Mouse (Mus musculus): Measurements from ENCODE around the gene Cdon. TPM values are rescaled to one million over a fixed set of nuclear protein-coding genes. Genes with fewer than 3 reads are reported as not detected.

Gene Cdon
- total RNA-seq, 1 experiment: 13.4 TPM

GRCm38 (mm10) chr9:35494937-35495336 lies 74.0 kb downstream of the Cdon start:
- in situ Hi-C loops (cut with MboI; ENCODE audit: low sequenced_read_pairs in 2 of 2, unreplicated experiment in 2 of 2): no loop called here
- Histone ChIP-seq H3K27ac (ENCODE audit: insufficient read depth, low read depth, low read length, poor library complexity, severe bottlenecking) (no peak overlapping the region), H3K4me3 (ENCODE audit: insufficient read depth in 1 of 2, low read depth in 1 of 2, low read length in 2 of 2, poor library complexity in 1 of 2, severe bottlenecking in 1 of 2) (no peak overlapping the region), H3K9me3 (ENCODE audit: control insufficient read depth, insufficient read depth, low read depth, low read length) (no peaks in the 10 kb centered on the region), H3K4me1 (ENCODE audit: control insufficient read depth in 2 of 2, insufficient read depth in 2 of 2, low read length in 2 of 2, poor library complexity in 1 of 2) (peaks cover 2 to 8% of the 10 kb centered on the region in 2 experiments; a peak in 1 of 4 replicates), H3K9ac (ENCODE audit: insufficient read depth, low read depth, low read length, poor library complexity, severe bottlenecking) (no peak overlapping the region), H3K36me3 (ENCODE audit: control insufficient read depth, insufficient read depth, low read length, poor library complexity, severe bottlenecking) (no peaks in the 10 kb centered on the region)
- TF ChIP-seq ZC3H11A (IDR thresholded peaks at IDR 0.05; ENCODE audit: borderline replicate concordance, low read depth, low read length) (no peak), MAFK (IDR thresholded peaks at IDR 0.05; ENCODE audit: insufficient read depth, low read depth, low read length) (no peak), HCFC1 (IDR thresholded peaks at IDR 0.05; ENCODE audit: borderline replicate concordance, insufficient read depth, low read length) (no peak), CHD2 (IDR thresholded peaks at IDR 0.05; ENCODE audit: low read depth, low read length) (no peak), ZNF384 (IDR thresholded peaks at IDR 0.05; ENCODE audit: low read depth, low read length) (no peak)
- no peak for DNase-seq (ENCODE audit: low read depth, low spot score)

GRCm38 (mm10) chr9:35495471-35495870 lies 74.5 kb downstream of the Cdon start:
- peaks cover 2 to 8% of the 10 kb centered on the region in 2 experiments; a peak in 1 of 4 replicates for H3K4me1 ChIP-seq (ENCODE audit: control insufficient read depth in 2 of 2, insufficient read depth in 2 of 2, low read length in 2 of 2, poor library complexity in 1 of 2)
- in situ Hi-C loops (cut with MboI; ENCODE audit: low sequenced_read_pairs in 2 of 2, unreplicated experiment in 2 of 2): no loop called here
- no peak overlapping the region for H3K4me3 ChIP-seq (ENCODE audit: insufficient read depth in 1 of 2, low read depth in 1 of 2, low read length in 2 of 2, poor library complexity in 1 of 2, severe bottlenecking in 1 of 2)
- DNase-seq (ENCODE audit: low read depth, low spot score): no peak
- H3K9ac ChIP-seq (ENCODE audit: insufficient read depth, low read depth, low read length, poor library complexity, severe bottlenecking): no peak overlapping the region
- no peak overlapping the region for H3K27ac ChIP-seq (ENCODE audit: insufficient read depth, low read depth, low read length, poor library complexity, severe bottlenecking)
- H3K9me3 ChIP-seq (ENCODE audit: control insufficient read depth, insufficient read depth, low read depth, low read length): no peaks in the 10 kb centered on the region
- TF ChIP-seq MAFK (IDR thresholded peaks at IDR 0.05; ENCODE audit: insufficient read depth, low read depth, low read length) (no peak), CHD2 (IDR thresholded peaks at IDR 0.05; ENCODE audit: low read depth, low read length) (no peak), ZC3H11A (IDR thresholded peaks at IDR 0.05; ENCODE audit: borderline replicate concordance, low read depth, low read length) (no peak), HCFC1 (IDR thresholded peaks at IDR 0.05; ENCODE audit: borderline replicate concordance, insufficient read depth, low read length) (no peak), ZNF384 (IDR thresholded peaks at IDR 0.05; ENCODE audit: low read depth, low read length) (no peak)
- H3K36me3 ChIP-seq (ENCODE audit: control insufficient read depth, insufficient read depth, low read length, poor library complexity, severe bottlenecking): no peaks in the 10 kb centered on the region

GRCm38 (mm10) chr9:35499946-35500345 lies 79.0 kb downstream of the Cdon start:
- Histone ChIP-seq H3K4me3 (ENCODE audit: insufficient read depth in 1 of 2, low read depth in 1 of 2, low read length in 2 of 2, poor library complexity in 1 of 2, severe bottlenecking in 1 of 2) (no peak overlapping the region), H3K27ac (ENCODE audit: insufficient read depth, low read depth, low read length, poor library complexity, severe bottlenecking) (no peak overlapping the region), H3K9ac (ENCODE audit: insufficient read depth, low read depth, low read length, poor library complexity, severe bottlenecking) (no peak overlapping the region), H3K9me3 (ENCODE audit: control insufficient read depth, insufficient read depth, low read depth, low read length) (no peaks in the 10 kb centered on the region), H3K4me1 (ENCODE audit: control insufficient read depth in 2 of 2, insufficient read depth in 2 of 2, low read length in 2 of 2, poor library complexity in 1 of 2) (peaks cover 2 to 6% of the 10 kb centered on the region in 2 experiments; a peak in 1 of 4 replicates), H3K36me3 (ENCODE audit: control insufficient read depth, insufficient read depth, low read length, poor library complexity, severe bottlenecking) (no peaks in the 10 kb centered on the region)
- in situ Hi-C loops (cut with MboI; ENCODE audit: low sequenced_read_pairs in 2 of 2, unreplicated experiment in 2 of 2): no loop called here
- DNase-seq (ENCODE audit: low read depth, low spot score): no peak
- no peak for TF ChIP-seq CHD2 (IDR thresholded peaks at IDR 0.05; ENCODE audit: low read depth, low read length)
- no peak for TF ChIP-seq ZNF384 (IDR thresholded peaks at IDR 0.05; ENCODE audit: low read depth, low read length)
- no peak for TF ChIP-seq HCFC1 (IDR thresholded peaks at IDR 0.05; ENCODE audit: borderline replicate concordance, insufficient read depth, low read length)
- no peak for TF ChIP-seq MAFK (IDR thresholded peaks at IDR 0.05; ENCODE audit: insufficient read depth, low read depth, low read length)
- TF ChIP-seq ZC3H11A (IDR thresholded peaks at IDR 0.05; ENCODE audit: borderline replicate concordance, low read depth, low read length): no peak

GRCm38 (mm10) chr9:35502361-35503000 lies 81.6 kb downstream of the Cdon start:
- no peaks in the 10 kb centered on the region for H3K9me3 ChIP-seq (ENCODE audit: control insufficient read depth, insufficient read depth, low read depth, low read length)
- no peak for DNase-seq (ENCODE audit: low read depth, low spot score)
- no peaks in the 10 kb centered on the region for H3K4me1 ChIP-seq (ENCODE audit: control insufficient read depth in 2 of 2, insufficient read depth in 2 of 2, low read length in 2 of 2, poor library complexity in 1 of 2)
- no peak overlapping the region for H3K27ac ChIP-seq (ENCODE audit: insufficient read depth, low read depth, low read length, poor library complexity, severe bottlenecking)
- TF ChIP-seq MAFK (IDR thresholded peaks at IDR 0.05; ENCODE audit: insufficient read depth, low read depth, low read length) (no peak), ZC3H11A (IDR thresholded peaks at IDR 0.05; ENCODE audit: borderline replicate concordance, low read depth, low read length) (no peak)
- in situ Hi-C loops (cut with MboI; ENCODE audit: low sequenced_read_pairs in 2 of 2, unreplicated experiment in 2 of 2): no loop called here
- no peaks in the 10 kb centered on the region for H3K36me3 ChIP-seq (ENCODE audit: control insufficient read depth, insufficient read depth, low read length, poor library complexity, severe bottlenecking)
- no peak overlapping the region for H3K4me3 ChIP-seq (ENCODE audit: insufficient read depth in 1 of 2, low read depth in 1 of 2, low read length in 2 of 2, poor library complexity in 1 of 2, severe bottlenecking in 1 of 2)
- no peak overlapping the region for H3K9ac ChIP-seq (ENCODE audit: insufficient read depth, low read depth, low read length, poor library complexity, severe bottlenecking)

- Histone ChIP-seq H3K9ac (ENCODE audit: insufficient read depth, low read depth, low read length, poor library complexity, severe bottlenecking) (no peak overlapping the region), H3K27ac (ENCODE audit: insufficient read depth, low read depth, low read length, poor library complexity, severe bottlenecking) (no peak overlapping the region), H3K36me3 (ENCODE audit: control insufficient read depth, insufficient read depth, low read length, poor library complexity, severe bottlenecking) (no peaks in the 10 kb centered on the region), H3K4me3 (ENCODE audit: insufficient read depth in 1 of 2, low read depth in 1 of 2, low read length in 2 of 2, poor library complexity in 1 of 2, severe bottlenecking in 1 of 2) (no peak overlapping the region), H3K4me1 (ENCODE audit: control insufficient read depth in 2 of 2, insufficient read depth in 2 of 2, low read length in 2 of 2, poor library complexity in 1 of 2) (no peaks in the 10 kb centered on the region), H3K9me3 (ENCODE audit: control insufficient read depth, insufficient read depth, low read depth, low read length) (no peaks in the 10 kb centered on the region)
- TF ChIP-seq ZNF384 (IDR thresholded peaks at IDR 0.05; ENCODE audit: low read depth, low read length): no peak
- no peak for TF ChIP-seq ZC3H11A (IDR thresholded peaks at IDR 0.05; ENCODE audit: borderline replicate concordance, low read depth, low read length)
- no peak for TF ChIP-seq HCFC1 (IDR thresholded peaks at IDR 0.05; ENCODE audit: borderline replicate concordance, insufficient read depth, low read length)
- TF ChIP-seq MAFK (IDR thresholded peaks at IDR 0.05; ENCODE audit: insufficient read depth, low read depth, low read length): no peak
- no peak for DNase-seq (ENCODE audit: low read depth, low spot score)
- in situ Hi-C loops (cut with MboI; ENCODE audit: low sequenced_read_pairs in 2 of 2, unreplicated experiment in 2 of 2): no loop called here
Measured at GRCm38 (mm10) chr9:35508234-35508633, 87.3 kb downstream of the Cdon start.

Measured in ES-E14 (cell line).